Mouse (Mus musculus) lung, embryonic 15.5 days (tissue): ENCODE measurements around the gene Patz1. TPM values are rescaled to one million over a fixed set of nuclear protein-coding genes. Genes with fewer than 3 reads are reported as not detected.
A peak's percentile ranks its signal among the peaks of the same experiment; 100 is the strongest.

ENCODE experiments used
- ATAC-seq: fragments of 200-750 bp; cut with Nextera tagmentation; 2 replicates; pipeline ENCODE4 v1.8.0; 2017; ENCODE audit warnings: moderate number of reproducible peaks, borderline replicate concordance; ENCODE audit not compliant: low FRiP score, low TSS enrichment; ENCODE audit errors: extremely low read depth
- H3K27ac ChIP-seq: fragments of 300-500 bp; sonication (generic); 2 replicates; pipeline ENCODE4 v1.5.1; 2015; ENCODE audit warnings: moderate library complexity, mild to moderate bottlenecking, inconsistent platforms
- H3K27me3 ChIP-seq: fragments of 300-500 bp; sonication (generic); 2 replicates; pipeline ENCODE4 v1.6.1; 2015; ENCODE audit warnings: inconsistent platforms
- H3K36me3 ChIP-seq: fragments of 300-500 bp; sonication (generic); 2 replicates; pipeline ENCODE4 v1.6.1; 2015; ENCODE audit warnings: inconsistent platforms
- H3K4me1 ChIP-seq: fragments of 300-500 bp; sonication (generic); 2 replicates; pipeline ENCODE4 v1.6.1; 2015; ENCODE audit warnings: inconsistent platforms
- H3K4me2 ChIP-seq: fragments of 300-500 bp; sonication (generic); 2 replicates; pipeline ENCODE4 v1.6.1; 2015; ENCODE audit warnings: inconsistent platforms, mild to moderate bottlenecking, moderate library complexity
- H3K4me3 ChIP-seq: fragments of 300-500 bp; sonication (generic); 2 replicates; pipeline ENCODE4 v1.5.1; 2015; ENCODE audit warnings: mild to moderate bottlenecking, inconsistent platforms
- H3K9ac ChIP-seq: fragments of 300-500 bp; sonication (generic); 2 replicates; pipeline ENCODE4 v1.6.1; 2015; ENCODE audit warnings: inconsistent platforms
- H3K9me3 ChIP-seq: fragments of 300-500 bp; sonication (generic); 2 replicates; pipeline ENCODE4 v1.6.1; 2016; ENCODE audit warnings: inconsistent platforms
- WGBS: fragments of 180-500 bp; shearing (Covaris S2); methylation state at CpG from one replicate; pipeline ENCODE4 v1.1.7; 2015; 5-methylcytosine and 5-hydroxymethylcytosine counted together
- polyA plus RNA-seq: library from polyadenylated mRNA; unstranded; fragments of >200 nt; fragmentation: Nextera tagmentation; extraction: Ambion mirVana; gene quantifications from 2 replicates; pipeline ENCODE4 v1.2.1, GENCODE M21; 2015

Gene Patz1
- polyA plus RNA-seq, 1 experiment from 2014 or later, result 52.7 TPM

DNA sequence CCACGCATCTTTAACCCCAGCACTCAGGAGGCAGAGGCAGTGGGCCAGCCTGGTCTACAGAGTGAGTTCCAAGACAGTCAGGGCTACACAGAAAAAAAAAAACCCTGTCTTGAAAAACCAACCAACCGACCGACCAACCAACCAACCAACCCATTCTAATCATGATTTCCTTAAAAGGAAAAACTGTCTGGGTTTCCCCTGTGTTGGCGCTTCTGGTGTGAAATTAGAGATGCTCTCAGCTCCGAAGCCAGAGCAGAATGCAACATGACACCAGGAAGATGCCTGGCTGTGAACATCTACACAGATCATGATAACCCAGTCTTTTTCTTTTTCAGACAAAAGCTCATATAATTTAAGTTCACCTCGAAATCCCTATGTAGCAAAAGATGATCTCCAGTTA is 5.8 kb upstream of the Patz1 start:
- Histone ChIP-seq H3K4me3 (no peak overlapping the region), H3K9me3 (0 out of 2 replicates have a peak, but pooled peaks cover 2% of the 10 kb centered on the region), H3K4me2 (no peak overlapping the region), H3K4me1 (peaks cover 7% of the 10 kb centered on the region), H3K27ac (no peak overlapping the region), H3K9ac (no peak overlapping the region), H3K36me3 (no peaks in the 10 kb centered on the region), H3K27me3 (no peaks in the 10 kb centered on the region)
- no peak for ATAC-seq
- 81% methylated on average over 6 of the region's 6 CpGs for WGBS

DNA sequence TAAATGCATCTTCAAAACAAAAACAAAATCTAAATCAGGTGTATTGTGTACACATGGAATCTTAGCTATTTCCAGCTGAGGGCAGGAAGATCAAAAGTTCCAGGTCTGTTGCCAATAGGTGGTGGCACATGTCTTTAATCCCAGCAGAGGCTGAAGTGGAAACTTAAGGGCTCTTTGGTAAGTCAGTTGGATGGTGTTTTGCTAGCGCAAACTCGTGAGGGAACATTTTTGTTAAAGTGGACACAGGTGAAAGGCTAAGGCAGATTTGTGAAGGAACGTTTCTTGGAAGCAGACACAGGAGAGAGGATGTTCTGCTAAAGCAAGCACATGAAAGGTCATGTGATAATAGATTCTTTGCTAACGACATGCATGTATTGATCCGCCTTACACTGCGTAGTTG is 5.0 kb upstream of the Patz1 start:
- H3K4me1 ChIP-seq, result peaks cover 12% of the 10 kb centered on the region
- no peak overlapping the region for H3K27ac ChIP-seq
- H3K4me3 ChIP-seq, result no peak overlapping the region
- no peaks in the 10 kb centered on the region for H3K36me3 ChIP-seq
- H3K9ac ChIP-seq, result no peak overlapping the region
- 0 out of 2 replicates have a peak, but pooled peaks cover 2% of the 10 kb centered on the region for H3K9me3 ChIP-seq
- H3K27me3 ChIP-seq, result no peaks in the 10 kb centered on the region
- ATAC-seq, result no peak
- H3K4me2 ChIP-seq, result no peak overlapping the region
- WGBS, result 78% methylated on average over 6 of the region's 6 CpGs

DNA sequence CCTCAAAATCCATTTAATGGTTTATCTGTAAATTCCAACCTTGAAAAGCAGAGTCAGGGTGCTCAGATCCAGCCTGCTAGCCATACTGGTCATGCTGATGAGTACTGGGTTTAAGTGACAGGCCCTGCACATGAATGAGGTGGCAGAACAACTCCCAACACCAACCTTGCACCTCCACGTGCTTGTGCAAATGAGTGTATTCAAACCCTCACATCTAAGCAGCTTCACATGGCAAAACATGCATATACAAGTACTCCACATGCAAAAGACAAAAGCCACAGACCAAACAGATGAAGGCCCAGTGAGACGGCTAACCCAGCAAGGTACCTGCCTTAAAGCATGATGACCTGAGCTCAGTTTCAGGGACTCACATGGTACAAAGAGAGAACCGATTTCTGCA is 2.7 kb upstream of the Patz1 start:
- H3K27me3 ChIP-seq, result no peaks in the 10 kb centered on the region
- no peak overlapping the region for H3K4me3 ChIP-seq
- H3K9ac ChIP-seq, result no peak overlapping the region
- ATAC-seq, result no peak
- H3K27ac ChIP-seq, result 0 out of 2 replicates have a peak overlapping the region, but pooled peaks have one; percentile 27
- no peaks in the 10 kb centered on the region for H3K36me3 ChIP-seq
- H3K9me3 ChIP-seq, result 0 out of 2 replicates have a peak, but pooled peaks cover 2% of the 10 kb centered on the region
- no peak overlapping the region for H3K4me2 ChIP-seq
- 78% methylated on average over 3 of the region's 3 CpGs for WGBS
- peaks cover 12% of the 10 kb centered on the region for H3K4me1 ChIP-seq

DNA sequence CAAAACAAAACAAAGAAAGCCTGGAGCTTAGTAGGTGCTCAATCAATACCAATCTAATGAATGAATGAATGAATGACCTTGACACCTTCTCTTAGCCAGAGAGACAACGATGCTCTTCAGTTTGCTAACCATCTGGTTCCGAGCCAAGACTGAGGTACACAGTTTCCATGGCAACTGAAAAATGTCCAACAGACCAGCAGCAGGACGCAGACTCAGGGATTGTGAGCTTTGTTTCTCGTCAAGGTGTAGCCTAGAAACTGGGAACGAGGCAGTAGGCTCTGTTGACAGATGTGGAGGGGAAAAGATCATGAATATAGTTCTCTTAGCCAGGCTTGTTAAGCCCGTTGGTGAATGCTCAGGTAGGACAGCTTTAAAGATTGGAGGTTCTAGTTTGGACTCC is 1.5 kb upstream of the Patz1 start:
- H3K4me2 ChIP-seq, result no peak overlapping the region
- H3K9ac ChIP-seq, result no peak overlapping the region
- ATAC-seq, result no peak
- H3K27ac ChIP-seq, result no peak overlapping the region
- H3K4me1 ChIP-seq, result peaks cover 15% of the 10 kb centered on the region
- 32% methylated on average over 6 of the region's 6 CpGs for WGBS
- no peaks in the 10 kb centered on the region for H3K27me3 ChIP-seq
- no peak overlapping the region for H3K4me3 ChIP-seq
- no peaks in the 10 kb centered on the region for H3K9me3 ChIP-seq
- H3K36me3 ChIP-seq, result no peaks in the 10 kb centered on the region

DNA sequence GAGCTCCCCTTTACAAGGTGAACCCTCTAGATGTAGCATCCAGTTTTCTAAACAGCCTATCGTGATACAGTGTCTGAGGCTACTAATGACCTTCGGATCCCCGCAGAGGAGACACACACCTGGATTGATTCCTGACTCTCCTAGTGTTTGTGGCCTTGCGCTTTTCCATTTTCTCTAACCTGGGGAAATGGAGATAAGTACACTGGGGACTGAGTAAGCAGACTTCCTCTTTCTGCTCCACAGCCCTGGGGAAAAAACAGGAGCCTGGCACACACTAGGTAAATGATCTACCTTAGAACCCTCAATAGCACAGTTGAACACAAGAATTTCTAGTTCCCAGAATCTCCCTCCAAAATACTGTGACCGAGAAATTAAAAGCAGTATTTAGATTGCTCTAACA is 753 bp upstream of the Patz1 start:
- Histone ChIP-seq H3K4me2 (peak overlapping the region; percentile 96), H3K27me3 (no peaks in the 10 kb centered on the region), H3K9ac (no peak overlapping the region; the same call in 1 of the 2 replicates), H3K27ac (peak overlapping the region; percentile 100), H3K4me1 (peaks cover 21% of the 10 kb centered on the region), H3K9me3 (no peaks in the 10 kb centered on the region), H3K4me3 (peak overlapping the region; percentile 90), H3K36me3 (no peaks in the 10 kb centered on the region)
- no peak for ATAC-seq
- 54% methylated on average over 5 of the region's 5 CpGs for WGBS

DNA sequence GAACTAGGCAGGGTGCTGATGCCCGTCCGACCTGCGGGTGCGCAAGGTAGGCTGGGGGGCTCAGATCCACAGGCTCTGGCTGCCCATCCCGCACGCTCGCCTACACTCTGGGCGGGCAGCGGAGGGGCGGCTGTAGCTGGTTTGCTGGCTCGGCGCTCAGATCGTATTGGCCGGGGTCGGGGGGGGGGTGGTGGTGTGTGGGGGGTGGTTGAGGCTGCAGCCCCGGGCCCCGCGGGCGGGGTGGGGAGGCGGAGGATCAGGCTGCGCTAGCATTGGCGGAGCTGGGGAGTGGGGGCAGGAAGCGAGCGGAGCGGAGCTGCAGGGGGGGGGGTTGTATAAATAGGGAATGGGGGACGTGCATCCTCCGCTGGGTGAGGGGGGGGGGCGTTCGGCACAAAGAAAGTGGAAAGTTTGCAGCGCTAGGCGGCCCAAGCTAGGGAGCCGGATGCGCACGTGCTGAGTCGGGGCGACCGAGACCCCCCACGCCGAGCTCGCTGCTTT is 678 bp downstream of the Patz1 start:
- Histone ChIP-seq H3K4me1 (peaks cover 35% of the 10 kb centered on the region), H3K9me3 (no peaks in the 10 kb centered on the region), H3K27me3 (no peaks in the 10 kb centered on the region), H3K9ac (peak overlapping the region; percentile 99), H3K27ac (peak overlapping the region; percentile 100), H3K4me2 (peak overlapping the region; percentile 96), H3K4me3 (peak overlapping the region; percentile 90), H3K36me3 (peaks cover 12% of the 10 kb centered on the region)
- peak; percentile 85 for ATAC-seq
- WGBS, result under 1% methylated on average over 33 of the region's 40 CpGs

DNA sequence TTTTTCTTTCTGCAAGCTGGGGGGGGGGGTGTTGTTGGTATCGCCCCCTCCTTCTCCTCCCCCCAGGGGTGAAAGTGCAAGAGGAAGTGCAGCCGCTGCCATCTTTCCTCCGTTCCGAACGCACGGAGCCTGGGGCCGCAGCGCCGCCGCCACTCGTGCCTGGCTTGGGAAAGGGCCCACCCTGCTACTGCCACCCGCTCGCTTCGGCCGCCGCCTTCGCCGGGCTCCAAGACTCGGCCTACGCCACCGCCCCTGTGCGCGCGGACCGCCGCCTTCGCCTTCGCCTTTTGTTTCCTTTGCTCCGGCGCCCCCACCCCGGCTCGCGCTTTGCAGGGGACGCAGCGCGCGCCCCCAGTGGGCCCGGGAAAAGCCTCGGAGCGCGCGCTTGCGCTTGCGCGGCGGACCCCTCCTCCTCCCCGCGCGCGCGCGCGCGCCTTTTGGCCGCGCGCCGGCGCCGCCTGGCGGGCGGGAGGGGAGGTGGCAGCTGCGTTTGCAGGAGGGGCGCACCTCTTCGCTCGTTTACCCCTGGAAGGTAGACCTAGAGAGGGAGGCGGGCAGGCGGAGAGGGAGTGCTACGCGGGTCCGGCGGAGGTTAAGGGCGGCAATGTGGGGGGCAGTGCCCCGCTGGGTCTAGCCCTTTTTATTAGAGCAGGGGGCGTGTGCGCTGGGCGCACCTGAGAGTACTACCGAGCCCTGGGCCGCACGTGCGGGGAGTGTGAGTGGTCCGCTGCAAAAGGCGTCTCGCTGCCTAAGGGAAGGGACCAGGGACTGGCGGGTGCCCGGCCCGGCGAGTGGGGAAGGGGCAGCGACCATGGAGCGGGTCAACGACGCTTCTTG is 1.3 kb downstream of the Patz1 start:
- Histone ChIP-seq H3K4me2 (peak overlapping the region; percentile 96), H3K9me3 (no peaks in the 10 kb centered on the region), H3K4me3 (peak overlapping the region; percentile 90), H3K36me3 (peaks cover 19% of the 10 kb centered on the region), H3K9ac (peak overlapping the region; percentile 99), H3K27me3 (no peaks in the 10 kb centered on the region), H3K4me1 (peaks cover 39% of the 10 kb centered on the region), H3K27ac (peak overlapping the region; percentile 100)
- WGBS, result under 1% methylated on average over 66 of the region's 92 CpGs
- peak; percentile 58 for ATAC-seq

DNA sequence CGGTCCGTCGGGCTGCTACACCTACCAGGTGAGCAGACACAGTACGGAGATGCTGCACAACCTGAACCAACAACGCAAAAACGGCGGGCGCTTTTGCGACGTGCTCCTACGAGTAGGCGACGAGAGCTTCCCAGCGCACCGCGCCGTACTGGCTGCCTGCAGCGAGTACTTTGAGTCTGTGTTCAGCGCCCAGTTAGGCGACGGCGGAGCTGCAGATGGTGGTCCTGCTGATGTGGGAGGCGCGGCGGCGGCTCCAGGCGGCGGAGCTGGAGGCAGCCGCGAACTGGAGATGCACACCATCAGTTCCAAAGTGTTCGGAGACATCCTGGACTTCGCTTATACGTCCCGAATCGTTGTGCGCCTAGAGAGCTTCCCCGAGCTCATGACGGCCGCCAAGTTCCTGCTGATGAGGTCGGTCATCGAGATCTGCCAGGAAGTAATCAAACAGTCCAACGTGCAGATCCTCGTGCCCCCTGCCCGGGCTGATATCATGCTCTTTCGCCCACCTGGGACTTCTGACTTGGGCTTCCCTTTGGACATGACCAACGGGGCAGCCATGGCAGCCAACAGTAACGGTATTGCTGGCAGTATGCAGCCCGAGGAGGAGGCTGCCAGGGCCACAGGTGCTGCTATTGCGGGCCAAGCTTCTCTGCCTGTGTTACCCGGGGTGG is 2.1 kb downstream of the Patz1 start:
- ATAC-seq, result no peak
- under 1% methylated on average over 50 of the region's 50 CpGs for WGBS
- H3K27me3 ChIP-seq, result no peaks in the 10 kb centered on the region
- peak overlapping the region; percentile 100 for H3K27ac ChIP-seq
- no peaks in the 10 kb centered on the region for H3K9me3 ChIP-seq
- peak overlapping the region; percentile 90 for H3K4me3 ChIP-seq
- peak overlapping the region; percentile 99 for H3K9ac ChIP-seq
- peak overlapping the region; percentile 96 for H3K4me2 ChIP-seq
- peaks cover 44% of the 10 kb centered on the region for H3K4me1 ChIP-seq
- H3K36me3 ChIP-seq, result peaks cover 26% of the 10 kb centered on the region

DNA sequence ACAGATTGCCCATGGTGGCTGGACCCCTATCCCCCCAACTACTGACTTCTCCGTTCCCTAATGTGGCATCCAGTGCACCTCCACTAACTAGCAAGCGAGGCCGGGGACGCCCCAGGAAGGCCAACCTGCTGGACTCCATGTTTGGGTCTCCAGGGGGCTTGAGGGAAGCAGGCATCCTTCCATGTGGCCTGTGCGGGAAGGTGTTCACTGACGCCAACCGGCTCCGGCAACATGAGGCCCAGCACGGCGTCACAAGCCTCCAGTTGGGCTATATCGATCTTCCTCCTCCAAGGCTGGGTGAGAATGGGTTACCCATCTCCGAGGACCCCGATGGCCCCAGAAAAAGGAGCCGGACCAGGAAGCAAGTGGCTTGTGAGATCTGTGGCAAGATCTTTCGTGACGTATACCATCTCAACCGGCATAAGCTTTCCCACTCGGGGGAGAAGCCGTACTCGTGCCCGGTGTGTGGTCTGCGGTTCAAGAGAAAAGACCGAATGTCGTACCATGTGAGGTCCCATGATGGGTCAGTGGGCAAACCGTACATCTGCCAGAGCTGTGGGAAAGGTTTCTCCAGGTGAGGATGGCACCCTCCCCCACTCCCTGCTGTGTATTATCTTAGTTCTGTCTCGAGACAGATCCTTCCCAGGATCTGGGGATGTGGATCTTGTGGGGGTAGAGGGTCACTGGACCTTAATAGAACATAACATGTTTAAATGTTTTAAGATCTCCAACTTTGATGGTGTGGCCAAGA is 2.8 kb downstream of the Patz1 start:
- peaks cover 46% of the 10 kb centered on the region for H3K4me1 ChIP-seq
- 1% methylated on average over 26 of the region's 26 CpGs for WGBS
- peaks cover 34% of the 10 kb centered on the region for H3K36me3 ChIP-seq
- ATAC-seq, result no peak
- H3K27ac ChIP-seq, result peak overlapping the region; percentile 100
- peak overlapping the region; percentile 90 for H3K4me3 ChIP-seq
- no peaks in the 10 kb centered on the region for H3K27me3 ChIP-seq
- no peaks in the 10 kb centered on the region for H3K9me3 ChIP-seq
- H3K9ac ChIP-seq, result peak overlapping the region; percentile 99
- H3K4me2 ChIP-seq, result peak overlapping the region; percentile 96

DNA sequence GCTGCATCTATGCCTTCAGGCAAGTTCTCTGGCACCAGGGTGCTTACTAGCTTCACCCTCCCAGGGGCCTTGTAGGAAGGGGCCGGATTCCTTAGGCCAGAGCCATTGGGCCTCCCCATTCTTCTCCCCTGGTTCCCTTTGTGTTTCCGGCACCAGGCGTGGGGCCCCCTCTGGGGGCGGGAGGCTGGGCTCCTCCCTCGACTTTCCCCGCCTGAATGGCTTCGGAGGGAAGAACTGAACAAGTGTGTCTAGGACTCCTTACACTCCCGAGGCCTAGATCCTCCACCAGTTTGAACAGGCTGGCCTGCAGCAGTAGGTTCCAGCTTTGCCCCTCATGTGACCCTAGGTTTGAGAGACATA is 3.4 kb downstream of the Patz1 start:
- H3K4me2 ChIP-seq, result peak overlapping the region; percentile 96
- peaks cover 46% of the 10 kb centered on the region for H3K4me1 ChIP-seq
- peak overlapping the region; percentile 100 for H3K27ac ChIP-seq
- peak overlapping the region; percentile 90 for H3K4me3 ChIP-seq
- no peaks in the 10 kb centered on the region for H3K9me3 ChIP-seq
- H3K27me3 ChIP-seq, result no peaks in the 10 kb centered on the region
- ATAC-seq, result peak; percentile 13
- WGBS, result under 1% methylated on average over 8 of the region's 8 CpGs
- peaks cover 39% of the 10 kb centered on the region for H3K36me3 ChIP-seq
- peak overlapping the region; percentile 99 for H3K9ac ChIP-seq

DNA sequence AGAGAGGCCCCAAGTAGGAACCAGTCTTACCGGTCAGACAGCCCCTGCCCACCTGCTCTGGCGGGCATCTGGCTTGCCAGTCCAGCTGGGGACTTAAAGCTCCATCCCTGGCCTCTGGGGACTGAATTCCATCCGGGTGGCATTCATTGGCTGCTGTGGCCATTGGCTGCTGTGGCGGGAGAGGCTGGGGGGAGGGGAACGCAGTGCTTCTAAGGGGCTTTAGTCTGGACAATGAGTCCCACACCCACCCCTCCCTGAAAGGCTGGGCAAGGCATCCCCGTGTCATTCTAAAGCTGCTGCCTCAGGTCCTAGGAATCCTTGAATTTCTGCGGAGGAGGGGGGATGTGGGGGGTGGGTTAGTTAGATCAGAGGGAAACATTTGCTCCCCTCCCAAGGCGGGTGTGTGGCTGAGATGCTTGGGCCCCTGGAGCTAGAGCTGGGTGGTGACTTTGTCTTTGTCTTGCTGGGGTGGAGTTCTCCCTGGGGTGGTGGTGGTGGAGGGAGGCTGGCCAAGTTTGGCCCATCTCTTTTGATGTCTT is 4.1 kb downstream of the Patz1 start:
- Histone ChIP-seq H3K9me3 (no peaks in the 10 kb centered on the region), H3K27me3 (no peaks in the 10 kb centered on the region), H3K36me3 (peaks cover 47% of the 10 kb centered on the region), H3K27ac (peak overlapping the region; percentile 100), H3K4me2 (peak overlapping the region; percentile 96), H3K9ac (peak overlapping the region; percentile 99), H3K4me1 (peaks cover 47% of the 10 kb centered on the region), H3K4me3 (peak overlapping the region; percentile 90)
- 3% methylated on average over 8 of the region's 8 CpGs for WGBS
- ATAC-seq, result peak; percentile 0; the same call in 1 of the 2 replicates
